Mouse (Mus musculus) T-cell, adult 66 days (primary cell): ENCODE measurements around the gene Abcc4. TPM values are rescaled to one million over a fixed set of nuclear protein-coding genes. Genes with fewer than 3 reads are reported as not detected.

Experiments used
- total RNA-seq, 2 experiments: library from RNA; stranded (reverse); gene quantifications; 3 replicates in 1 of 2; 4 replicates in 1 of 2; pipeline ENCODE4 v1.2.4; 2023

Abcc4 gene
- total RNA-seq, result 10 to 100 TPM; 24.8 to 29.3 TPM

DNA sequence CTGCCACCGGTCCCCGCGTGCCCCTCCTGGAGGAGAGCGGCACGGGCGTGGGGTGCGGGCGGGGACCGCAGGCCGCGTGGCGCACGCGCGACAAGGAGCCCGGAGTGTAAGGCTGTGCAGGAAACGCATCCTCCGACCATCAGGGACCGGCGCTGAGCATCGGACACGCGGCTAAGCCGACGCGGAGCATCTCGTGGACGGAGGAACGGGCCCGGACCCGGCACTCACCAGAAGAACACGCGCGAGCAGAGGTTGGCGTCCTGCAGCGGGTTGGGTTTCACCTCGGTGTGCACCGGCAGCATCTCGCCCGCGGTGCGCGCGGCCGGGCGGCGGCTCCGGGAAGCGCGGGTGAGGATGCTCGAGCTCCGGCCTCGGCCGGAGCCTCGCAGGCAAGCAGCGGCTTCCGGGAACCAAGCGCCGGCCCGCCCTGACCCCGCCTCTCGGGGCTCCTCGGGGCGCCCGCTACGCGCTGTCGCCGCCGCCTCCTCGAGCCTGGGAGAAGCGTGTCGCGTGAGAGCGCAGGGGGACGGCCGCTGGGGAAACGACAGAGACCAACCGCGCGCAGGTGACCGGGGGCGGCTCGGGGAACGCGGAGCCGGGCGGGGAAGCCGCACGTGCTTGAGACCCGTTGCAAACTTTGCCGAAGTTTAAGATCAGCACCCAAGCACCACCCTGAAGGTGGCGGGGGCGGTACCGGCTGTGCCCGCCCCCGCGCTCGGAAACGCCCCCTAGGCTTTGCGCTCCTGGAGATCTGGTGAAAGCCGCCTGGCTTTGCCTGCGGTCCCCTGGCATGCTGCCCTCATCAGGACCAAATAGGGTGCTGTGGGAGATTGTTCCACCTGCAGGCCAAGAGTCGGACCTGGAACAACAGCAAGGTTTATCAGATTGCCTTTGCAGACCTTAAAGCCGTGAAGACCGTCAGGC lies at the start of gene Abcc4:
TSS of gene Abcc4 (minus strand) at position 412 of the 924 bp plus-strand sequence.

Other genes starting within 250 kb of the Abcc4 start
- 1 to 10 TPM; 2.1 to 3.6 TPM for gene Cldn10, start 81.7 kb upstream of the Abcc4 start, total RNA-seq
- gene Dzip1, start 219.2 kb upstream of the Abcc4 start, total RNA-seq, result 10 to 100 TPM; 69.3 to 87.5 TPM
- gene Dnajc3, start 231.8 kb upstream of the Abcc4 start, total RNA-seq, result 10 to 100 TPM; 60.8 to 66.5 TPM